Mouse (Mus musculus) forebrain, embryonic 11.5 days (tissue): ENCODE data around the gene Gfra1. TPM values are rescaled to one million over a fixed set of nuclear protein-coding genes. Genes with fewer than 3 reads are reported as not detected.

Experiments used
- ATAC-seq: fragments of 200-750 bp; cut with Nextera tagmentation; replicated peaks from 2 replicates; pipeline ENCODE4 v1.8.0; 2017; ENCODE audit warnings: moderate TSS enrichment; ENCODE audit not compliant: low FRiP score
- DNase-seq: peaks from one replicate; pipeline ENCODE4 v3.0.0-alpha.2; 2017; ENCODE audit warnings: low spot score
- H3K27ac ChIP-seq: fragments of 300-500 bp; sonication (generic); 2 replicates; pipeline ENCODE4 v1.5.1; 2014; ENCODE audit warnings: low read depth, low read length
- H3K27me3 ChIP-seq: fragments of 300-500 bp; sonication (generic); 2 replicates; pipeline ENCODE4 v1.6.1; 2014; ENCODE audit warnings: mild to moderate bottlenecking, low read length, mixed read lengths; ENCODE audit not compliant: control insufficient read depth, insufficient read depth
- H3K36me3 ChIP-seq: fragments of 300-500 bp; sonication (generic); 2 replicates; pipeline ENCODE4 v1.6.1; 2014; ENCODE audit warnings: mild to moderate bottlenecking, low read length, moderate library complexity, mixed read lengths; ENCODE audit not compliant: control insufficient read depth, insufficient read depth
- H3K4me1 ChIP-seq: fragments of 300-500 bp; sonication (generic); replicated peaks from 2 replicates; pipeline ENCODE4 v1.6.1; 2014; ENCODE audit warnings: low read length, mixed read lengths; ENCODE audit not compliant: control insufficient read depth, insufficient read depth
- H3K4me2 ChIP-seq: fragments of 300-500 bp; sonication (generic); 2 replicates; pipeline ENCODE4 v1.6.1; 2014; ENCODE audit warnings: low read depth, mild to moderate bottlenecking, low read length, moderate library complexity, mixed read lengths; ENCODE audit not compliant: severe bottlenecking
- H3K4me3 ChIP-seq: fragments of 300-500 bp; sonication (generic); 2 replicates; pipeline ENCODE4 v1.5.1; 2014; ENCODE audit warnings: low read depth, low read length
- H3K9ac ChIP-seq: fragments of 300-500 bp; sonication (generic); 2 replicates; pipeline ENCODE4 v1.6.1; 2014; ENCODE audit warnings: low read length
- H3K9me3 ChIP-seq: fragments of 300-500 bp; sonication (generic); 2 replicates; pipeline ENCODE4 v1.6.1; 2016; ENCODE audit warnings: low read length, mixed read lengths; ENCODE audit not compliant: control insufficient read depth
- WGBS: fragments of 180-500 bp; shearing (Covaris S2); extraction: QIAGEN DNeasy Blood & Tissue Kit; methylation state at CpG from one replicate; pipeline ENCODE4 v1.1.7; 2014; 5-methylcytosine and 5-hydroxymethylcytosine counted together
- polyA plus RNA-seq: library from polyadenylated mRNA; unstranded; fragments of >200 nt; fragmentation: Nextera tagmentation; extraction: Ambion mirVana; gene quantifications from 2 replicates; pipeline ENCODE4 v1.2.1, GENCODE M21; 2014

The Gfra1 gene
- polyA plus RNA-seq, 1 experiment from 2014 or later, result 9.6 TPM

- Histone ChIP-seq H3K9me3 (no peaks in the 10 kb centered on the region), H3K4me3 (no peak overlapping the region), H3K36me3 (no peaks in the 10 kb centered on the region), H3K9ac (no peak overlapping the region), H3K27me3 (no peaks in the 10 kb centered on the region), H3K27ac (no peak overlapping the region), H3K4me1 (no peaks in the 10 kb centered on the region), H3K4me2 (no peak overlapping the region)
- ATAC-seq (no peak), DNase-seq (peak; percentile 37)
- WGBS, result 75% methylated on average over 5 of the region's 5 CpGs
These were observed 253.1 kb downstream of the Gfra1 start for GRCm38 (mm10) chr19:58202627-58203026.

- H3K27ac ChIP-seq, result no peak overlapping the region
- ATAC-seq (no peak), DNase-seq (peak; percentile 32)
- no peaks in the 10 kb centered on the region for H3K4me1 ChIP-seq
- no peaks in the 10 kb centered on the region for H3K27me3 ChIP-seq
- no peak overlapping the region for H3K4me2 ChIP-seq
- no peaks in the 10 kb centered on the region for H3K36me3 ChIP-seq
- H3K4me3 ChIP-seq, result no peak overlapping the region
- H3K9ac ChIP-seq, result no peak overlapping the region
- no peaks in the 10 kb centered on the region for H3K9me3 ChIP-seq
- WGBS, result 64% methylated on average over 5 of the region's 5 CpGs
These were observed 256.0 kb downstream of the Gfra1 start for GRCm38 (mm10) chr19:58199679-58200078.

- Histone ChIP-seq H3K4me2 (no peak overlapping the region), H3K27me3 (no peaks in the 10 kb centered on the region), H3K36me3 (no peaks in the 10 kb centered on the region), H3K4me3 (no peak overlapping the region), H3K27ac (no peak overlapping the region), H3K4me1 (no peaks in the 10 kb centered on the region), H3K9me3 (no peaks in the 10 kb centered on the region), H3K9ac (no peak overlapping the region)
- no peak for ATAC-seq
- 80% methylated on average over 7 of the region's 7 CpGs for WGBS
- no peak for DNase-seq
These were observed 261.8 kb downstream of the Gfra1 start for GRCm38 (mm10) chr19:58193733-58194456.

- no peaks in the 10 kb centered on the region for H3K36me3 ChIP-seq
- no peak overlapping the region for H3K4me2 ChIP-seq
- H3K27me3 ChIP-seq, result no peaks in the 10 kb centered on the region
- H3K4me3 ChIP-seq, result no peak overlapping the region
- no peak for ATAC-seq
- H3K4me1 ChIP-seq, result no peaks in the 10 kb centered on the region
- H3K9me3 ChIP-seq, result no peaks in the 10 kb centered on the region
- no peak overlapping the region for H3K9ac ChIP-seq
- 83% methylated on average over 2 of the region's 2 CpGs for WGBS
- DNase-seq, result peak; percentile 15
- H3K27ac ChIP-seq, result no peak overlapping the region
These were observed 264.8 kb downstream of the Gfra1 start for GRCm38 (mm10) chr19:58190947-58191346.

GRCm38 (mm10) chr19:58186558-58186957, 269.2 kb downstream of the Gfra1 start:
- Histone ChIP-seq H3K4me2 (no peak overlapping the region), H3K27ac (no peak overlapping the region), H3K4me1 (no peaks in the 10 kb centered on the region), H3K27me3 (no peaks in the 10 kb centered on the region), H3K9me3 (no peaks in the 10 kb centered on the region), H3K4me3 (no peak overlapping the region), H3K36me3 (no peaks in the 10 kb centered on the region), H3K9ac (no peak overlapping the region)
- no peak for ATAC-seq
- WGBS, result 60% methylated on average over 4 of the region's 4 CpGs
- DNase-seq, result no peak

Other genes with a start within 250 kb of the Gfra1 start
- not detected in 2 replicates for gene Ccdc172, start 56.1 kb upstream of the Gfra1 start, polyA plus RNA-seq
- gene Pnlip, start 196.6 kb upstream of the Gfra1 start, polyA plus RNA-seq, result not detected in 2 replicates